Mouse (Mus musculus): Measurements from ENCODE around the gene Txnl4b. TPM values are rescaled to one million over a fixed set of nuclear protein-coding genes. Genes with fewer than 3 reads are reported as not detected.

The Txnl4b gene
- polyA plus RNA-seq, 1 experiment from 2014 or later, result 15.3 TPM

GRCm38 (mm10) chr8:109571139-109571538 lies 5.4 kb downstream of the Txnl4b start:
- peaks cover 39% of the 10 kb centered on the region for H3K36me3 ChIP-seq
- ATAC-seq (ENCODE audit: extremely low read depth, insufficient number of reproducible peaks, low FRiP score, low TSS enrichment), result no peak
- H3K27me3 ChIP-seq (replicated peaks), result no peaks in the 10 kb centered on the region
- H3K4me3 ChIP-seq, result no peak overlapping the region
- 85% methylated on average over 12 of the region's 12 CpGs for WGBS
- H3K27ac ChIP-seq (replicated peaks), result no peak overlapping the region
- no peak overlapping the region for H3K9ac ChIP-seq
- peaks cover 9% of the 10 kb centered on the region for H3K4me1 ChIP-seq
- H3K9me3 ChIP-seq, result no peaks in the 10 kb centered on the region
- no peak overlapping the region for H3K4me2 ChIP-seq

DNA sequence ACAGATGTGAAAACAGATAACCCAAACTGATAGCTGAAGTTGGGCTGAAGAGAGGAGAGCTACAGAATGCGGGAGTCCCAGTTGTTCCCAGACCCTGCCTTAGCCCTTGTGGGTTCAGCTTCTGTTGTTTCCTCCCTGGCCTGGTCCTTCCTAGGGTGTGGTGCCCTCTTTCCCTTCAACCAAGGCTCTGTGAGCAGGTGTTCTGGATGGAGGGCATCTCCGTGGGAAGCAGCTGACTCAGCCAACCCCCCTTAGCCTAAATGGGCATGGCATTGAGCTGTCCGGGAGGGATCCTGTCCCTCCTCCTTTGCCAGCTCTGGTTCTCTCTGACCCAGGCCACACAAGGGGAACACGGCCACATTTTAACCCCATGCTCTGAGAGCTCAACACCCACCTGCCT lies 10.6 kb downstream of the Txnl4b start:
- WGBS, result 63% methylated on average over 4 of the region's 4 CpGs
- no peaks in the 10 kb centered on the region for H3K27me3 ChIP-seq (replicated peaks)
- H3K9me3 ChIP-seq, result no peaks in the 10 kb centered on the region
- no peak overlapping the region for H3K4me3 ChIP-seq
- ATAC-seq (ENCODE audit: extremely low read depth, insufficient number of reproducible peaks, low FRiP score, low TSS enrichment), result no peak
- peaks cover 17% of the 10 kb centered on the region for H3K36me3 ChIP-seq
- no peaks in the 10 kb centered on the region for H3K4me1 ChIP-seq
- H3K9ac ChIP-seq, result no peak overlapping the region
- H3K27ac ChIP-seq (replicated peaks), result no peak overlapping the region
- H3K4me2 ChIP-seq, result no peak overlapping the region

DNA sequence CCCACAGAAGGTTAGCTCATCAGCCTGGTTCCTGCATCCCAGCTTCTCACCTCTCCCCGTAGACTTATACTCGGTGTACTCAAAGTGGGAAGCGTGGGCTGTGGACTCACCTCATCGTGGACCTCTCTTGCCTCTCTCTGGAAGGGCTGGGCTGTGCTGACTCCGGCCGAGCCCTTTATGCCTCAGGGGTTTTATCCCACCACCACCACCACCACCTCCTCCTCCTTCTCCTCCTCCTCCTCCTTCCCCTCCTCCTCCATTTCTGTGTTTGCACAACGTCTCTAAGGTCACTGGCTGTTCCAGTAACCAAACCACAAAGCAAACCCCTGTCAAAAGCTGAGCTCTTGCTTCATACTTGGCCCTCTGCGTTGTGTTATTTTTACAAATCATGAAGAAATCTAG lies 13.2 kb downstream of the Txnl4b start, which contains the start of gene Hp:
Gene Hp (minus strand): TSS at position 273 of the 402 bp plus-strand sequence.
- H3K4me1 ChIP-seq, result no peaks in the 10 kb centered on the region

GRCm38 (mm10) chr8:109584293-109584692 lies 18.6 kb downstream of the Txnl4b start:
- no peak overlapping the region for H3K4me2 ChIP-seq
- H3K9ac ChIP-seq, result no peak overlapping the region
- H3K36me3 ChIP-seq, result no peaks in the 10 kb centered on the region
- no peaks in the 10 kb centered on the region for H3K4me1 ChIP-seq
- H3K9me3 ChIP-seq, result peaks cover 11% of the 10 kb centered on the region
- no peak overlapping the region for H3K4me3 ChIP-seq
- no peak overlapping the region for H3K27ac ChIP-seq (replicated peaks)
- ATAC-seq (ENCODE audit: extremely low read depth, insufficient number of reproducible peaks, low FRiP score, low TSS enrichment), result no peak
- H3K27me3 ChIP-seq (replicated peaks), result no peaks in the 10 kb centered on the region
- 75% methylated on average over 4 of the region's 4 CpGs for WGBS

More for the DNA sequence above, 13.2 kb downstream of the Txnl4b start, which contains the start of gene Hp:
- H3K27me3 ChIP-seq (replicated peaks), result no peaks in the 10 kb centered on the region
- H3K27ac ChIP-seq (replicated peaks), result no peak within 1 kb of the TSS
- no peak within 1 kb of the TSS for H3K4me2 ChIP-seq
- WGBS, result 55% methylated on average over 8 of the region's 8 CpGs
- H3K9ac ChIP-seq, result no peak within 1 kb of the TSS
- no peaks in the 10 kb centered on the region for H3K36me3 ChIP-seq
- no peak for ATAC-seq (ENCODE audit: extremely low read depth, insufficient number of reproducible peaks, low FRiP score, low TSS enrichment)
- H3K9me3 ChIP-seq, result peaks cover 7% of the 10 kb centered on the region
- no peak within 1 kb of the TSS for H3K4me3 ChIP-seq

DNA sequence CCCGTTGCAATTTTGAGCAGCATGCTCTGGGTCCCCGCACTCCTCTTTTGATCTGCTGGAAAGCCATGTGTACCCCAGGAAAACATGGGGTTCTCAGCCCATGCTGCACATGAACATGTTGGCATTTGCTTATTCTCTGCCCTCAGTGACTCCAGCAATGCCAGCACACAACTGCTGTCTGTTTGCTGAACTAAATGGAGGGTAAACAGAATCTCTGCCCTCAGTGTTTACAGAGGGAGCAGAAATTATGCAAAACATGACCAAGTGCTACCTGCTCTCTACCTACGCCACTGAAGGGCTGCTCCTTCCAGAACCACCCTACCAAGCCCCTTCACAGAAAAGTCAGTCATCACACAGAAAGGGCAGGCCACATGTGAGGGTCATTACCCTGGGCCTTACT lies 19.1 kb downstream of the Txnl4b start:
- 78% methylated on average over 3 of the region's 3 CpGs for WGBS

DNA sequence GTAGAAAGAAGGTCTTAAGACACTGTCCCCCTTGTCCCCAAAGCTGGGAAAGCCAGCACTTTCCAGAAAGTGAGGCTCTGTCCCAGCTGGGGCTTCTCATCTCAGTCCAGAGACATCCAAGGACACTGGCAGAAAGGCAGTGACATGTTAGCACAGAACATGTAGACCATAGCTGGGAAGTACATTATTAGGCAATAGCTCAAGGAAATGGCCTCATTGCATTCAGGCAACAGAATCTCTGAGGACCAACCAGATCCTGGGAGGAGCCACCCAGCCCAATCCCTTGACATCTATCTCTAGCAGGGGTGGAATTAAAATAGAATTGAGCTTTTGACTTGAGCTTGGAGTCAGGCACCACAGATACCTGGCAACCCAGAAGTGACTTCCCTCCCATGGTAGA lies 20.0 kb downstream of the Txnl4b start:
- H3K4me2 ChIP-seq, result no peak overlapping the region
- H3K4me1 ChIP-seq, result no peaks in the 10 kb centered on the region
- H3K4me3 ChIP-seq, result no peak overlapping the region
- no peak overlapping the region for H3K27ac ChIP-seq (replicated peaks)
- no peak for ATAC-seq (ENCODE audit: extremely low read depth, insufficient number of reproducible peaks, low FRiP score, low TSS enrichment)
- H3K9me3 ChIP-seq, result peaks cover 11% of the 10 kb centered on the region
- H3K9ac ChIP-seq, result no peak overlapping the region
- no peaks in the 10 kb centered on the region for H3K36me3 ChIP-seq
- H3K27me3 ChIP-seq (replicated peaks), result no peaks in the 10 kb centered on the region

More for the DNA sequence above, 19.1 kb downstream of the Txnl4b start:
- no peaks in the 10 kb centered on the region for H3K27me3 ChIP-seq (replicated peaks)
- no peaks in the 10 kb centered on the region for H3K4me1 ChIP-seq
- ATAC-seq (ENCODE audit: extremely low read depth, insufficient number of reproducible peaks, low FRiP score, low TSS enrichment), result no peak
- H3K36me3 ChIP-seq, result no peaks in the 10 kb centered on the region
- no peak overlapping the region for H3K27ac ChIP-seq (replicated peaks)
- H3K4me3 ChIP-seq, result no peak overlapping the region
- no peak overlapping the region for H3K4me2 ChIP-seq
- peaks cover 11% of the 10 kb centered on the region for H3K9me3 ChIP-seq
- no peak overlapping the region for H3K9ac ChIP-seq

GRCm38 (mm10) chr8:109586972-109587504 lies 21.3 kb downstream of the Txnl4b start:
- Histone ChIP-seq H3K27me3 (replicated peaks) (no peaks in the 10 kb centered on the region), H3K4me1 (no peaks in the 10 kb centered on the region), H3K4me2 (no peak overlapping the region), H3K9ac (no peak overlapping the region), H3K9me3 (peaks cover 11% of the 10 kb centered on the region), H3K27ac (replicated peaks) (no peak overlapping the region), H3K36me3 (peaks cover 6% of the 10 kb centered on the region), H3K4me3 (no peak overlapping the region)
- 49% methylated on average over 7 of the region's 7 CpGs for WGBS
- no peak for ATAC-seq (ENCODE audit: extremely low read depth, insufficient number of reproducible peaks, low FRiP score, low TSS enrichment)

GRCm38 (mm10) chr8:109590901-109591300 lies 25.2 kb downstream of the Txnl4b start:
- H3K36me3 ChIP-seq, result peaks cover 39% of the 10 kb centered on the region
- no peaks in the 10 kb centered on the region for H3K27me3 ChIP-seq (replicated peaks)
- H3K4me2 ChIP-seq, result no peak overlapping the region
- no peaks in the 10 kb centered on the region for H3K9me3 ChIP-seq
- 81% methylated on average over 9 of the region's 9 CpGs for WGBS
- H3K9ac ChIP-seq, result no peak overlapping the region
- H3K4me3 ChIP-seq, result no peak overlapping the region
- H3K4me1 ChIP-seq, result no peaks in the 10 kb centered on the region
- H3K27ac ChIP-seq (replicated peaks), result no peak overlapping the region
- ATAC-seq (ENCODE audit: extremely low read depth, insufficient number of reproducible peaks, low FRiP score, low TSS enrichment), result no peak

- Histone ChIP-seq H3K4me1 (no peaks in the 10 kb centered on the region), H3K4me3 (no peak overlapping the region), H3K9me3 (no peaks in the 10 kb centered on the region), H3K36me3 (peaks cover 40% of the 10 kb centered on the region), H3K27ac (replicated peaks) (no peak overlapping the region), H3K27me3 (replicated peaks) (no peaks in the 10 kb centered on the region), H3K4me2 (no peak overlapping the region), H3K9ac (no peak overlapping the region)
- no peak for ATAC-seq (ENCODE audit: extremely low read depth, insufficient number of reproducible peaks, low FRiP score, low TSS enrichment)
- WGBS, result 77% methylated on average over 3 of the region's 3 CpGs
These were observed 25.7 kb downstream of the Txnl4b start for GRCm38 (mm10) chr8:109591367-109591766.

- Histone ChIP-seq H3K4me1 (no peaks in the 10 kb centered on the region), H3K4me2 (no peak overlapping the region), H3K36me3 (peaks cover 40% of the 10 kb centered on the region), H3K4me3 (no peak overlapping the region), H3K9ac (no peak overlapping the region), H3K27me3 (replicated peaks) (no peaks in the 10 kb centered on the region), H3K9me3 (no peaks in the 10 kb centered on the region), H3K27ac (replicated peaks) (no peak overlapping the region)
- ATAC-seq (ENCODE audit: extremely low read depth, insufficient number of reproducible peaks, low FRiP score, low TSS enrichment), result no peak
- 88% methylated on average over 5 of the region's 5 CpGs for WGBS
These were observed 26.5 kb downstream of the Txnl4b start for GRCm38 (mm10) chr8:109592164-109592563.

DNA sequence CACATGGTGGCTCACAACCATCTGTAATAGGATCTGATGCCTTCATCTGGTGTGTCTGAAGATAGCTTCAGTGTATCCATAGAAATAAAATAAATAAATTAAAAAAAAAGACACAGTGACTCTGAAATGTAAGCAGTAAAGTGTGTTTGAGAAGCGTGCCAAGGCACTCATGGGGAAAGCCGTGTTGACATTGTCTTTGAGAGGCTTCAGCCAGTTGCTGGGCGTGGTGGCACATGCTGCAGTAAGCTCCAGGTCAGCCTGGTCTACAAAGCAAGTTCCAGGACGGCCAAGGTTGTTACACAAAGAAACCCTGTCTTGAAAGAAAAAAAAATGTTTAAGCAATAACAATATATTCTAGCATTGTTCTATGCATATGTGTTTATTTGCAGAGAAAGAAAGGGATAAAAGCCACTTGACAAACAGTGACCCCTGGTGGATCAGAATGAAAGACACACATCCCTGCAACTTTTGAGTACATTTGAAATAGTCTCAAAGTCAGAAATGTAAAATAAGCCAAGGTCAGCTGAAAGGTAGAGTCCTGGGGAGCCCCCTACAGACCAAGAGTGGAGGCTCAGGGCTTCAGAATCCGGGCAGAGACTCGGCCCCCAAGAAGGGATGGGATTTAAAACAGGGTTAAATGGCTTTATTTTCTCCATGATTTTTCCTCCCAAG lies 27.6 kb downstream of the Txnl4b start:
- Histone ChIP-seq H3K4me2 (no peak overlapping the region), H3K27ac (replicated peaks) (no peak overlapping the region), H3K9me3 (no peaks in the 10 kb centered on the region), H3K9ac (no peak overlapping the region), H3K4me3 (no peak overlapping the region), H3K27me3 (replicated peaks) (no peaks in the 10 kb centered on the region), H3K36me3 (peaks cover 42% of the 10 kb centered on the region), H3K4me1 (no peaks in the 10 kb centered on the region)
- no peak for ATAC-seq (ENCODE audit: extremely low read depth, insufficient number of reproducible peaks, low FRiP score, low TSS enrichment)
- 78% methylated on average over 6 of the region's 6 CpGs for WGBS

GRCm38 (mm10) chr8:109595854-109596253 lies 30.2 kb downstream of the Txnl4b start:
- 49% methylated on average over 8 of the region's 8 CpGs for WGBS

More at GRCm38 (mm10) chr8:109595854-109596253, 30.2 kb downstream of the Txnl4b start:
- Histone ChIP-seq H3K4me3 (no peak overlapping the region), H3K36me3 (peaks cover 64% of the 10 kb centered on the region), H3K9ac (no peak overlapping the region), H3K9me3 (no peaks in the 10 kb centered on the region), H3K27me3 (replicated peaks) (no peaks in the 10 kb centered on the region), H3K4me1 (no peaks in the 10 kb centered on the region), H3K27ac (replicated peaks) (no peak overlapping the region), H3K4me2 (no peak overlapping the region)
- ATAC-seq (ENCODE audit: extremely low read depth, insufficient number of reproducible peaks, low FRiP score, low TSS enrichment), result no peak
